Mouse (Mus musculus) layer of hippocampus, adult 9-10 months (tissue): ENCODE data around the gene Scp2.
A peak's percentile ranks its signal among the peaks of the same experiment; 100 is the strongest.
"Not testable (repeated sequence)": the region's sequence is repeated elsewhere in the genome, so short reads cannot be mapped to it uniquely, and the experiment has no call there.

Experiments
- DNase-seq: peaks from one replicate; pipeline ENCODE4 v3.0.0; 2022; ENCODE audit warnings: low spot score

Gene Scp2

GRCm38 (mm10) chr4:108144880-108145279 is at the start of gene Scp2:
Gene Scp2 (minus strand): TSS chr4:108144998.
- DNase-seq, result no peak

- no peak for DNase-seq
Measured at GRCm38 (mm10) chr4:108192821-108193323, 48.1 kb upstream of the Scp2 start.

- DNase-seq, result no peak
Measured at GRCm38 (mm10) chr4:108182278-108182677, 37.5 kb upstream of the Scp2 start.

GRCm38 (mm10) chr4:108168056-108168455 is 23.3 kb upstream of the Scp2 start:
- DNase-seq, result no peak

GRCm38 (mm10) chr4:108166874-108167273 is 22.1 kb upstream of the Scp2 start:
- DNase-seq, result no peak

GRCm38 (mm10) chr4:108165152-108165895 is 20.5 kb upstream of the Scp2 start, which contains the start of gene Echdc2:
Gene Echdc2 (plus strand): TSS chr4:108165437.
- no peak for DNase-seq

GRCm38 (mm10) chr4:108163291-108163690 is 18.5 kb upstream of the Scp2 start:
- DNase-seq, result no peak

GRCm38 (mm10) chr4:108161936-108162335 is 17.1 kb upstream of the Scp2 start:
- no peak for DNase-seq

- not testable (repeated sequence) for DNase-seq
Measured at GRCm38 (mm10) chr4:108155141-108155540, 10.3 kb upstream of the Scp2 start.

GRCm38 (mm10) chr4:108145554-108145953 is 756 bp upstream of the Scp2 start:
- not testable (repeated sequence) for DNase-seq

GRCm38 (mm10) chr4:108143778-108144177 is 1.0 kb downstream of the Scp2 start:
- DNase-seq, result no peak

- not testable (repeated sequence) for DNase-seq
Measured at GRCm38 (mm10) chr4:108143178-108143577, 1.6 kb downstream of the Scp2 start.

- no peak for DNase-seq
Measured at GRCm38 (mm10) chr4:108136938-108137337, 7.9 kb downstream of the Scp2 start.

- DNase-seq, result no peak
Measured at GRCm38 (mm10) chr4:108130452-108130851, 14.3 kb downstream of the Scp2 start.

- no peak for DNase-seq
Measured at GRCm38 (mm10) chr4:108128339-108128738, 16.5 kb downstream of the Scp2 start.

GRCm38 (mm10) chr4:108127516-108127915 is 17.3 kb downstream of the Scp2 start:
- no peak for DNase-seq

GRCm38 (mm10) chr4:108126260-108126659 is 18.5 kb downstream of the Scp2 start:
- no peak for DNase-seq

- DNase-seq, result no peak
Measured at GRCm38 (mm10) chr4:108124104-108124503, 20.7 kb downstream of the Scp2 start.

GRCm38 (mm10) chr4:108117924-108118876 is 26.6 kb downstream of the Scp2 start:
- peak; percentile 78 for DNase-seq

GRCm38 (mm10) chr4:108117488-108117887 is 27.3 kb downstream of the Scp2 start:
- DNase-seq, result no peak

GRCm38 (mm10) chr4:108116466-108116865 is 28.3 kb downstream of the Scp2 start:
- no peak for DNase-seq

GRCm38 (mm10) chr4:108110706-108111105 is 34.1 kb downstream of the Scp2 start:
- no peak for DNase-seq

- DNase-seq, result no peak
Measured at GRCm38 (mm10) chr4:108109728-108110127, 35.1 kb downstream of the Scp2 start.
